Mouse (Mus musculus) bone marrow macrophage, adult 2 months (primary cell): ENCODE results near the gene Shank3.

ENCODE experiments used
- CTCF ChIP-seq: IDR thresholded peaks from 2 replicates; pipeline ENCODE4 v1.5.1; 2012; ENCODE audit warnings: low read depth, mild to moderate bottlenecking, low read length, moderate library complexity
- POLR2A ChIP-seq: IDR thresholded peaks from 2 replicates; pipeline ENCODE4 v1.6.1; 2012; ENCODE audit warnings: mild to moderate bottlenecking, low read depth, low read length, borderline replicate concordance

GRCm38 (mm10) chr15:89460298-89460697 lies 39.1 kb upstream of the Shank3 start:
- TF ChIP-seq CTCF (no peak), POLR2A (no peak)
